Mouse (Mus musculus): ENCODE measurements at regions not wholly inside any gene's neighbourhood (a gene's known extent, or its start where the extent isn't known, plus 50 kb on each side); places are given as distances from the start of the nearest gene placed in this dataset.

GRCm38 (mm10) chr2:75409806-75410205 is 249.3 kb upstream of the Hnrnpa3 start:
- no peak for TF ChIP-seq GATA1 (IDR thresholded peaks at IDR 0.05; ENCODE audit: low read length)
- TF ChIP-seq TAL1 (IDR thresholded peaks at IDR 0.05; ENCODE audit: low read length), result no peak

Data from erythroblast, embryonic 14.5 days (primary cell).